Mouse (Mus musculus) bone marrow macrophage, adult 2 months (primary cell): Measurements from ENCODE around the gene Mgam.

ENCODE experiments used
- CTCF ChIP-seq: IDR thresholded peaks from 2 replicates; pipeline ENCODE4 v1.5.1; 2012; ENCODE audit warnings: low read depth, mild to moderate bottlenecking, low read length, moderate library complexity
- POLR2A ChIP-seq: IDR thresholded peaks from 2 replicates; pipeline ENCODE4 v1.6.1; 2012; ENCODE audit warnings: mild to moderate bottlenecking, low read depth, low read length, borderline replicate concordance

- TF ChIP-seq CTCF (no peak), POLR2A (no peak)
These were observed 12.3 kb downstream of the Mgam start for GRCm38 (mm10) chr6:40640710-40641538.
